Mouse (Mus musculus): ENCODE results near the gene Tppp3. TPM values are rescaled to one million over a fixed set of nuclear protein-coding genes. Genes with fewer than 3 reads are reported as not detected.

Tppp3 gene
- polyA plus RNA-seq, 1 experiment from 2014 or later = 3.2 TPM

DNA sequence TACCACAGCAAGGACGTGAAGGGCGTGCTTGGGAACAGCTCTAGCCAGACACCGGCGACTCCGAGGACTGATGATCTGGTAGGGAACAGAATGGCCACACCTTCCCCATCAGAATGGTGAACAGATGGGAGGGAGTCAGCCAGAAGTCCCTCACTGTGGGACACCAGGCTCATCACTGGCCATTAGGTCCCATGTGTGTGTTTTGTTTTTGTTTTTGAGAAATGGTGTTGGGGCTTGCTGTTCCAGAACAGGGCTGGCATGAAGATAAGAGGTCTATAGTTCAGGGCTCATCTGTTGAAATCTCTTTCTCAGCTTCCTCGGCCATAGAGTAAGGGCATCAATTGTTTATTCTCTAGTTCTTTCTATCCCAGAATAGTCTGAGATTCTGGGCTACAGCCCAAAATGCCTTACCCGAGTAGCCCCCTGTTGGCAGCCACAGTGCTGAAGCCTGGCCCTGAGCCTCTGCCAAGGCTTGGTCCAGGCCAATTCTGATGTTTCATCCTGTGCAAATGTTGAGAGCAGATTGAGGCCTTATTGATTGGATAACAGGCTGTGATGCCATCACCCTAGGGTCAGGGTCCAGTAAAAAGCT is 4.5 kb downstream of the Tppp3 start:
- H3K9ac ChIP-seq (ENCODE audit: low read depth, low read length) = no peak overlapping the region
- H3K27ac ChIP-seq (ENCODE audit: low read depth, low read length) = no peak overlapping the region
- H3K27me3 ChIP-seq (replicated peaks; ENCODE audit: control insufficient read depth, insufficient read depth, low read length) = peaks cover 25% of the 10 kb centered on the region
- H3K36me3 ChIP-seq (ENCODE audit: control insufficient read depth, insufficient read depth, low read length) = no peaks in the 10 kb centered on the region
- no peak overlapping the region for H3K4me3 ChIP-seq (ENCODE audit: low read depth, low read length)
- WGBS = 82% methylated on average over 7 of the region's 7 CpGs
- peaks cover 26% of the 10 kb centered on the region for H3K4me1 ChIP-seq (replicated peaks; ENCODE audit: control insufficient read depth, insufficient read depth, low read length)
- no peak overlapping the region for H3K4me2 ChIP-seq
- no peaks in the 10 kb centered on the region for H3K9me3 ChIP-seq (ENCODE audit: control insufficient read depth, low read length)
- ATAC-seq (replicated peaks; ENCODE audit: low FRiP score) (no peak), DNase-seq (ENCODE audit: low spot score) (no peak)

DNA sequence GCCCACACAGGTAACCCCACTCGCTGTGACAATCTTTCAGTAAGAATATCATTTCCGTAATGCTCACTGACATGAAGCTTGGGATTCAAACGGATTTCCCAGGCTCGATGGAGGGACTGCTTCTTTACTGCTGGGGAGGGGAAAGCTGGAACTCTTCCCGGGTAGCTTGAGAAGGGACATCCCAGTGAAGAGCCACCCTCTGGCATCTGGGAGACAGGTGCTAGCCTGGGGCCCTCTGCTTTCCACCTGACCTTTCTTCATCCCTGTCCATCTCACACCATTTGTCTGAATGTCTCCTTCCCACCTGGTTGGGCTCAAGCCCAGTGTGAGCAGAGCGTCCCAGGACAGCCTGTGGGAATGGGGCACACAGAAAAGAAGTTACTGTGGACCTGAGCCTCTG is 5.1 kb downstream of the Tppp3 start:
- DNase-seq (ENCODE audit: low spot score) (no peak), ATAC-seq (replicated peaks; ENCODE audit: low FRiP score) (no peak)
- no peak overlapping the region for H3K27ac ChIP-seq (ENCODE audit: low read depth, low read length)
- no peaks in the 10 kb centered on the region for H3K9me3 ChIP-seq (ENCODE audit: control insufficient read depth, low read length)
- H3K36me3 ChIP-seq (ENCODE audit: control insufficient read depth, insufficient read depth, low read length) = no peaks in the 10 kb centered on the region
- peaks cover 20% of the 10 kb centered on the region for H3K27me3 ChIP-seq (replicated peaks; ENCODE audit: control insufficient read depth, insufficient read depth, low read length)
- H3K4me1 ChIP-seq (replicated peaks; ENCODE audit: control insufficient read depth, insufficient read depth, low read length) = peaks cover 23% of the 10 kb centered on the region
- H3K9ac ChIP-seq (ENCODE audit: low read depth, low read length) = no peak overlapping the region
- H3K4me2 ChIP-seq = no peak overlapping the region
- WGBS = 83% methylated on average over 6 of the region's 6 CpGs
- no peak overlapping the region for H3K4me3 ChIP-seq (ENCODE audit: low read depth, low read length)

DNA sequence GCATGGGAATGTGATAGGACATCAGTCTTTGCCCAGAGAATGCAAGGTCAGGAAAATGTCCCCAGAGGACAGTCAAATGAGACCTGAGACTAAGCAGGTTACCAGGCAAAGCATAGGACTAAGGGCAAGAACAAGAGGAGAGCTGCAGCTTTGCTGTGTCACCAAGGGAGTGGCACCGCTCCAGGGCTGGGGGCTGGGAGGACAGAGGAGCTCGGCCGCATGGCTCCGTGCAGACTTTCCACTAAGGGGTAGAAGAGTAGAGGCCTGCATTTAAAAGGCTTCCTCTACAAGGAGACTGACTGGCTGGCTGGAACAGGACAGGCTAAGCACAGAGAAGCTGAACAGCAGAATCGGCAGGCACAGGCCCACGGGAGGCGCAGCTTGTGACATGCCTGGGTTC is 6.7 kb downstream of the Tppp3 start:
- DNase-seq (ENCODE audit: low spot score) = no peak
- Histone ChIP-seq H3K36me3 (ENCODE audit: control insufficient read depth, insufficient read depth, low read length) (no peaks in the 10 kb centered on the region), H3K9me3 (ENCODE audit: control insufficient read depth, low read length) (no peaks in the 10 kb centered on the region), H3K4me1 (replicated peaks; ENCODE audit: control insufficient read depth, insufficient read depth, low read length) (peaks cover 7% of the 10 kb centered on the region), H3K4me3 (ENCODE audit: low read depth, low read length) (no peak overlapping the region), H3K27ac (ENCODE audit: low read depth, low read length) (no peak overlapping the region), H3K4me2 (no peak overlapping the region), H3K27me3 (replicated peaks; ENCODE audit: control insufficient read depth, insufficient read depth, low read length) (peaks cover 4% of the 10 kb centered on the region), H3K9ac (ENCODE audit: low read depth, low read length) (no peak overlapping the region)
- no peak for ATAC-seq (replicated peaks; ENCODE audit: low FRiP score)
- WGBS = 76% methylated on average over 7 of the region's 7 CpGs

DNA sequence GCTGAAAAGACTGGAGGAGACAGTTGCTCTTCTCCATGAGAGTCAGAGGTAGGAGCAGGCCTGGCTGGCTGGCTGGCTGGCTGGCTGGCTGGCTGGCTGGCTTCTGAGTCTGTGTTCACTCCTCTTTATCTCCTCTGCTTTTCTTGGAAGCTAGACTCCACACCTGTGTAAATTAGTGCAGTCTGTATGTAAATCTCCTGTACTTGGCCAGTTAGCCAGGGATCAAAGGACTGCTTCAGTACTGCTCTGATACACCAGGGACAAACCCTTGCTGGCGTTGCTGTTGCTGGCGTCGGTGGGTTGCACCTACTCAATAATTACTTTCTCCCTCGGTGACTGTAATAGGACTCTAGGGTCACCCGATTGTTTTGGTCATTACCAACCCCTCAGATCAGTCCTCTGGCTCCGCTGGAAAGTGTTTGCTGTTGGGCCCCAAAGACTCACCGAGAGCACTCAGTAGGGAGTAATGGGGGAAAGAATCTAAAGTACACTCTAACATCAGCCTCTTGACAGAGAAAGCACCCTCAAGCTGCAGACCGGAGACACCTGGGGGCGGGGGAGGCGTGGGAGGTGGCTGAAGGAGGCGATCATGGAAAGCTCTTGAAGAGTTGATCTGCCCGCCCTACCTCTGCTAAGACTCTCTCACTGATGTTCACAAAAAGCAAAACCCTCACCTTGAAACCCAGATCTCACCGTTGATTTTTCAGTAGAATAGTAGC is 10.1 kb downstream of the Tppp3 start:
- DNase-seq (ENCODE audit: low spot score) (no peak), ATAC-seq (replicated peaks; ENCODE audit: low FRiP score) (no peak)
- no peak overlapping the region for H3K4me2 ChIP-seq
- no peaks in the 10 kb centered on the region for H3K36me3 ChIP-seq (ENCODE audit: control insufficient read depth, insufficient read depth, low read length)
- H3K9me3 ChIP-seq (ENCODE audit: control insufficient read depth, low read length) = no peaks in the 10 kb centered on the region
- no peak overlapping the region for H3K4me3 ChIP-seq (ENCODE audit: low read depth, low read length)
- no peak overlapping the region for H3K27ac ChIP-seq (ENCODE audit: low read depth, low read length)
- no peak overlapping the region for H3K9ac ChIP-seq (ENCODE audit: low read depth, low read length)
- H3K27me3 ChIP-seq (replicated peaks; ENCODE audit: control insufficient read depth, insufficient read depth, low read length) = peaks cover 3% of the 10 kb centered on the region
- H3K4me1 ChIP-seq (replicated peaks; ENCODE audit: control insufficient read depth, insufficient read depth, low read length) = no peaks in the 10 kb centered on the region
- 61% methylated on average over 13 of the region's 13 CpGs for WGBS

DNA sequence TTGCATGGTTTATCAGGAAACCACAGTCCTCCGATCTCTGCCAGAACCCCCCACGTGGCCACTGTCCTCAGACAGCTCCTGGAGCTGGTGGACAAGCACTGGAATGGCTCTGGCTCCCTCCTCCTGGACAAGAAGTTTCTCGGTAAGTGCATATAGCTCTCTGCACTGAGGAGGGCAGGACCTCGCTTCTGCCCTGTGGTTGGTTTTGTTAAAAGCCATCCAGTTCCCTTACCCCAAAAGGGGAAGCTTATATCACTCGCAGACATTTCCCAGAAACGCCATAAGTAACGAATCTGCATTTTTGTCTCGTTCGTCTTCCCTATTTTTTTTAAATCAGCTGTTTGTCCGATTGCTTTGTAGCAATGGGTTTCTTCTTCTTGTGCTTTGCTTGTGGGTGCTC is 16.1 kb downstream of the Tppp3 start:
- no peak overlapping the region for H3K4me3 ChIP-seq (ENCODE audit: low read depth, low read length)

DNA sequence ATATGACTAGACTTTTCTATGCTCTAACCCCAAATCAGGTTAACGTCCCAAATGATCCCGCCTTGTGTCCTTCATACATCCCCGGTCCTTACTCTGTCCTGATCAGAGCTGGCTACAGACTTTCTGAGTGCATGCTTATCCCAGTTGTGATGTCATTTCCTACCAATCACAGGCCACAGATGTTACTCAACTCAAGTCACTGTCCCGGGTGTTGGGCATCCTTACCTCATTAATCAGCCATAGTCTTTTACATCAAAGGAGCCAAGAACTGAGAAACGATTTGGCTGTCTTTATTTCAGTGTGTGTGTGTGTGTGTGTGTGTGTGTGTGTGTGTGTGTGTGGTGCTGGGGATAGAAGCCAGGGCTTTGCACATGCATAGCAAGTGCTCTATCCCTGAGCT is 17.2 kb downstream of the Tppp3 start:
- Histone ChIP-seq H3K27me3 (replicated peaks; ENCODE audit: control insufficient read depth, insufficient read depth, low read length) (peaks cover 5% of the 10 kb centered on the region; the same call in 1 of the 2 replicates), H3K36me3 (ENCODE audit: control insufficient read depth, insufficient read depth, low read length) (no peaks in the 10 kb centered on the region), H3K9me3 (ENCODE audit: control insufficient read depth, low read length) (no peaks in the 10 kb centered on the region), H3K4me1 (replicated peaks; ENCODE audit: control insufficient read depth, insufficient read depth, low read length) (0 out of 2 replicates have a peak, but pooled peaks cover 4% of the 10 kb centered on the region), H3K4me3 (ENCODE audit: low read depth, low read length) (no peak overlapping the region), H3K4me2 (no peak overlapping the region), H3K9ac (ENCODE audit: low read depth, low read length) (no peak overlapping the region), H3K27ac (ENCODE audit: low read depth, low read length) (no peak overlapping the region)
- WGBS = 57% methylated on average over 5 of the region's 5 CpGs
- ATAC-seq (replicated peaks; ENCODE audit: low FRiP score) (no peak), DNase-seq (ENCODE audit: low spot score) (no peak)

More for the DNA sequence above, 16.1 kb downstream of the Tppp3 start:
- Histone ChIP-seq H3K27ac (ENCODE audit: low read depth, low read length) (no peak overlapping the region), H3K27me3 (replicated peaks; ENCODE audit: control insufficient read depth, insufficient read depth, low read length) (peaks cover 5% of the 10 kb centered on the region; the same call in 1 of the 2 replicates), H3K36me3 (ENCODE audit: control insufficient read depth, insufficient read depth, low read length) (no peaks in the 10 kb centered on the region), H3K4me2 (peak overlapping the region; percentile 44), H3K9me3 (ENCODE audit: control insufficient read depth, low read length) (no peaks in the 10 kb centered on the region), H3K9ac (ENCODE audit: low read depth, low read length) (peak overlapping the region; percentile 8; the same call in 1 of the 2 replicates), H3K4me1 (replicated peaks; ENCODE audit: control insufficient read depth, insufficient read depth, low read length) (no peaks in the 10 kb centered on the region)
- WGBS = 20% methylated on average over 10 of the region's 10 CpGs
- no peak for DNase-seq (ENCODE audit: low spot score)
- no peak for ATAC-seq (replicated peaks; ENCODE audit: low FRiP score)

DNA sequence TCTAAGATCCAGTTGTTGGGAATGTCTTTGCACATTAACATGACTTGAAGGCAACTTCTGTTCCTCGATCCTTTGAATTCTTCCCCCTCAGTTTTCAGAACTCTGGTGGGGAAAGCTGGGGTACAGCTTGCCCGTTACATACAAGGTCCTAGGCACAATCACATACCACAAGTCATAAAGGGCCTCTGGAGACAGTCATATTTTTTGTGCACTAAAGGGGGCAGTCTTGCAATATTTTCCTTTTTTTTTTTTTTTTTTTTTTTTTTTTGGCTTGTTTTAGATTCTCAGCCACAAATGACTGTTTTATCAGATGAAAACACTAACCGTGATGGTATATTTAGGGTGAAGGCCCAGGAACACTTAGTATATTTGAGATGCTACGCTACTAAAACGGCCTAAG is 18.0 kb downstream of the Tppp3 start:
- H3K9me3 ChIP-seq (ENCODE audit: control insufficient read depth, low read length) = no peaks in the 10 kb centered on the region
- no peak overlapping the region for H3K9ac ChIP-seq (ENCODE audit: low read depth, low read length)
- no peak overlapping the region for H3K4me2 ChIP-seq
- ATAC-seq (replicated peaks; ENCODE audit: low FRiP score) = no peak
- no peak for DNase-seq (ENCODE audit: low spot score)
- H3K36me3 ChIP-seq (ENCODE audit: control insufficient read depth, insufficient read depth, low read length) = no peaks in the 10 kb centered on the region
- H3K27me3 ChIP-seq (replicated peaks; ENCODE audit: control insufficient read depth, insufficient read depth, low read length) = peaks cover 5% of the 10 kb centered on the region; the same call in 1 of the 2 replicates
- H3K4me3 ChIP-seq (ENCODE audit: low read depth, low read length) = no peak overlapping the region
- WGBS = 61% methylated on average over 5 of the region's 5 CpGs
- H3K4me1 ChIP-seq (replicated peaks; ENCODE audit: control insufficient read depth, insufficient read depth, low read length) = 0 out of 2 replicates have a peak, but pooled peaks cover 6% of the 10 kb centered on the region
- no peak overlapping the region for H3K27ac ChIP-seq (ENCODE audit: low read depth, low read length)

DNA sequence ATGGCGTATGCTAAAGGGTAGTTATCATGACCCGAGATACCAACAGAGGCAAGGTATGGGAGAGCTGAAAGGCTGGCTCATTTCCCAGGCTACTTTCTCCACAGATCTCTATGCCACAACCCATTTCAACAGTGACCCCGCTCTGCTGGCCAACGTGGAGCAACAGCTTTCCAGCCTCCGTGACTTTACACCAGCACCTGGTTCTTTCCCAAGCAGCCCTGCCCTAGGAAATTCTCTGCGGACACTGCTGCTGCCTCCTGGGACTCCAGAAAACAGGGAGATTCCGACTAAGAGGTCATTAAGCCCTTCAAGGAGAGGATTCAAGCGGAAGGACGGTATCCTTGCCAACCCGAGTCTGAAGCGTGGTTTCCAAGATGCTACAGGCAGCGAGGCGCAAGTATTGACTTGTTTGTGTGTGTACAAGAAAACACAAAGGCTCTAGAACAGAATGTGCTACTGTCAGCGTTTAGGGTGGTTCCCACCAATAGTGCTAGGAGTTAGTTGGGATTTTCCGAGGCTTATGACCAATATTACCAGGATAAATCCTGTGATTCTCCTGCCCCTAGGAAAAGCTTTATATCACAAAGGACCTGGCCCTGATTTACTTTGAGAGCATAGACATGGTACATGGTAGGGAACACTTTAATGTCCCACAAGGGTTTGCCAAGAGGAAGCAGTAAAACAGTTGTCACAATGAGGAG is 19.3 kb downstream of the Tppp3 start:
- Histone ChIP-seq H3K36me3 (ENCODE audit: control insufficient read depth, insufficient read depth, low read length) (no peaks in the 10 kb centered on the region), H3K9me3 (ENCODE audit: control insufficient read depth, low read length) (no peaks in the 10 kb centered on the region), H3K27me3 (replicated peaks; ENCODE audit: control insufficient read depth, insufficient read depth, low read length) (peaks cover 5% of the 10 kb centered on the region; the same call in 1 of the 2 replicates), H3K4me1 (replicated peaks; ENCODE audit: control insufficient read depth, insufficient read depth, low read length) (0 out of 2 replicates have a peak, but pooled peaks cover 8% of the 10 kb centered on the region), H3K9ac (ENCODE audit: low read depth, low read length) (no peak overlapping the region), H3K4me2 (no peak overlapping the region), H3K27ac (ENCODE audit: low read depth, low read length) (no peak overlapping the region), H3K4me3 (ENCODE audit: low read depth, low read length) (no peak overlapping the region)
- no peak for DNase-seq (ENCODE audit: low spot score)
- no peak for ATAC-seq (replicated peaks; ENCODE audit: low FRiP score)
- WGBS = 61% methylated on average over 15 of the region's 15 CpGs

Data from liver, embryonic 11.5 days (tissue).